Mouse (Mus musculus) heart, postnatal 10 days (tissue): ENCODE results near the gene Spire2. TPM values are rescaled to one million over a fixed set of nuclear protein-coding genes. Genes with fewer than 3 reads are reported as not detected.
"Not testable (repeated sequence)": the region's sequence is repeated elsewhere in the genome, so short reads cannot be mapped to it uniquely, and the experiment has no call there.

Experiments
- DNase-seq, 2 experiments: peaks; one replicate each; pipeline ENCODE4 v3.0.0; 2021
- intact Hi-C: fragments of 180-260 bp; cut with DNase I; formaldehyde crosslinking; loops from one replicate; pipeline ENCODE4 v1.15.1; 2025
- total RNA-seq, 2 experiments: library from RNA; stranded (reverse); gene quantifications; 2 replicates each; pipeline ENCODE4 v1.2.3; 2021

Spire2 gene
- total RNA-seq, result under 1 TPM; 0.26 to 0.32 TPM

DNA sequence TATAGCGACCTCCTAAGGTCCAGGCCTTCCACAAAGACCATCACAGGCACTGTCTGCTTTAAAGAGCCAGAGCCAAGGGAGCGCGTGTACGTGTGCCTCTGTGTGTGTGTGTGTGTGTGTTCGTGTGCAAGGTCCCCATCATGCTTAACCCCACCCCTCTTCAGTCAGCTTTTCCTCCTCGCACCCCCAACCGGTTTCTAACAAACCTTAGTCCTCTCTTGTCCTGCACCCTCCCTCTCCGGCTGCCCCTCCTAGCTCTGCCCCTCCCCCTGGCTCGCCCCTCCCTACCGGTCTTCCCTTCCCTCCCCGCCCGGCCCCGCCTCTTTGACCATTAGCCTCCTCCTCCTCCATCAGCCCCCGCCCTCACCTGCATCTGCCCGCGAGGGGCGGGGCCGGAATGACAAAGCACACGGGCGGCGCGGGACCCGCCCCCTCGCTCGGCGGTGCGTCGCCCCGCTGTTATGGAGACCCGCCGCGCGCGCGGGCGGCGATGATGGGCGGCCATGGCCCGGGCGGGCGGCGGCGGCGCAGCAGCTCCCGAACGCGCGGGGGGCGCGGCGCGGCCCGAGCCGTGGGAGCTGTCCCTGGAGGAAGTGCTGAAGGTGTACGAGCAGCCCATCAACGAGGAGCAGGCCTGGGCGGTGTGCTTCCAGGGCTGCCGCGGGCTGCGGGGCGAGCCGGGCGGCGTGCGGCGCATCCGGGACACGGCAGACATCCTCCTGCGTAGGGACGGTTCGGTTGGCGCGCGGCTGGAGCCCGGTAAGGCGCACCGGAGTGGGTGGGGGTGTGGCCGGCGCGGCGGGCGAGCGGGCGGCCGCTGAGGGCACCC is at the start of gene Spire2:
Gene Spire2, plus strand, starts transcription at position 452 of the 829 bp plus-strand sequence.
- intact Hi-C loops, result no loop called here
- peak; percentile 87 to 88 for DNase-seq

DNA sequence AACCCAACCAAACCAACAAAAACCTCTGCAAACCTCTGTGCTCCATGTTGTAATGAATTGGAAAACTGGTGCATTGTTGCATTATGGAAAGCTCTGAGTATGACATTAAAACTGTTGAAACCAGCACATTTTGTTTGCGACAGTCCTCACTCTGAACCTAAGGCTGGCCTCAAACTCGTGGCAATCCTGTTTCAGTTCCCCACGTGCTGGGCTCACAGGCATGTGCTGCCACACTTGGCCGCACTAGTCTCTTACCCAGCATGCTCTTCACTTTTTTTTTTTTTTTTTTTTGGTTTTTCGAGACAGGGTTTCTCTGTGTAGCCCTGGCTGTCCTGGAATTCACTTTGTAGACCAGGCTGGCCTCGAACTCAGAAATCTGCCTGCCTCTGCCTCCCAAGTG is 49.5 kb upstream of the Spire2 start:
- DNase-seq, intact Hi-C loops: not testable (repeated sequence)

DNA sequence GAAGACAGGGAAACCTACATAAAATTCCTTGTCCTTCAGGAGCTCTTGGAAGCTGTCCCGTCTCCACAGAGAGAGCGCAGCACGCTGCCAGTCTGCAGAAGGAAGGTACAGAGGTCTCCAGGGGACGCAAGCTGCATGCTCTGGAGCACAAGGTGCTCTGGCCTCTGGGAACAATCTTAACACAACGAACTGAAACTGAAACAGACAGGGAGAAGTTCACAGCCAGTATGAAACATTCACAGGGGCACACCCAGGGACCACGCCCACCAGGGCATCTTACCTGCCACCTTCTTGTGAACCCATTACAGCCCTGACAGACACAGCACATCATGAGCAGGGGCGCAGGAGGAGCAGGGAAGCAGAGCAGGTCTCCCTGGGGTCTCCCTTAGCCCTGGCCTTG is 48.5 kb upstream of the Spire2 start:
- intact Hi-C loops, result no loop called here
- DNase-seq, result no peak

GRCm38 (mm10) chr8:123284493-123284892 is 48.0 kb upstream of the Spire2 start:
- no peak for DNase-seq

GRCm38 (mm10) chr8:123287362-123287761 is 45.2 kb upstream of the Spire2 start:
- no peak for DNase-seq
- intact Hi-C loops, result no loop called here

More at GRCm38 (mm10) chr8:123284493-123284892, 48.0 kb upstream of the Spire2 start:
- intact Hi-C loops, result no loop called here

- peak; percentile 29 to 58 for DNase-seq
- intact Hi-C loops, result no loop called here
Measured at GRCm38 (mm10) chr8:123290166-123290565, 42.3 kb upstream of the Spire2 start.

- DNase-seq, result peak; percentile 30 to 39
- intact Hi-C loops, result no loop called here
Measured at GRCm38 (mm10) chr8:123290679-123291078, 41.8 kb upstream of the Spire2 start.

GRCm38 (mm10) chr8:123291716-123292115 is 40.8 kb upstream of the Spire2 start:
- intact Hi-C loops, result no loop called here

GRCm38 (mm10) chr8:123292281-123292680 is 40.2 kb upstream of the Spire2 start:
- intact Hi-C loops, result no loop called here
- no peak for DNase-seq

More at GRCm38 (mm10) chr8:123291716-123292115, 40.8 kb upstream of the Spire2 start:
- peak; percentile 67 to 76 for DNase-seq

- DNase-seq, result no peak
- intact Hi-C loops, result no loop called here
Measured at GRCm38 (mm10) chr8:123292785-123293184, 39.7 kb upstream of the Spire2 start.

GRCm38 (mm10) chr8:123298301-123298700 is 34.2 kb upstream of the Spire2 start:
- intact Hi-C loops, result no loop called here
- DNase-seq, result no peak

DNA sequence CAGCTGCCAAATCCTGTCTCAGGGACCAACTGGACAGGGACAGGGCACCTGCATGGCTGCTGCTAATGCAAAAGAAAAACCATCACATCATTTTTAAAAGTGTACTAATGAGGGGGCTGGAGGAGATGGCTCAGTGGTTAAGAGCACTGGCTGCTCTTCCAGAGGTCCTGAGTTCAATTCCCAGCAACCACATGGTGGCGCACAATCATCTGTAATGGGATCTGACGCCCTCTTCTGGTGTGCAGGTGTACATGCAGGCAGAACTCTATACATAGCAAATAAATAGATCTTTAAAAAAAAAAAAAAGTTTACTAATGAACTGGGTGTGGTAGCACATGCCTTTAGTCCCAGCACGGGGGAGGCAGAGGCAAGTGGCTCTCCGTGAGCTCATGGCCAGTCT is 23.8 kb upstream of the Spire2 start:
- intact Hi-C loops, result no loop called here
- no peak for DNase-seq

GRCm38 (mm10) chr8:123317781-123318466 is 14.6 kb upstream of the Spire2 start:
- intact Hi-C loops, result no loop called here
- DNase-seq, result no peak

- intact Hi-C loops, result no loop called here
- peak; percentile 94 to 95 for DNase-seq
Measured at GRCm38 (mm10) chr8:123318467-123318911, 14.0 kb upstream of the Spire2 start, which contains the start of gene Fanca. Gene Fanca, minus strand, starts transcription at chr8:123318576.

DNA sequence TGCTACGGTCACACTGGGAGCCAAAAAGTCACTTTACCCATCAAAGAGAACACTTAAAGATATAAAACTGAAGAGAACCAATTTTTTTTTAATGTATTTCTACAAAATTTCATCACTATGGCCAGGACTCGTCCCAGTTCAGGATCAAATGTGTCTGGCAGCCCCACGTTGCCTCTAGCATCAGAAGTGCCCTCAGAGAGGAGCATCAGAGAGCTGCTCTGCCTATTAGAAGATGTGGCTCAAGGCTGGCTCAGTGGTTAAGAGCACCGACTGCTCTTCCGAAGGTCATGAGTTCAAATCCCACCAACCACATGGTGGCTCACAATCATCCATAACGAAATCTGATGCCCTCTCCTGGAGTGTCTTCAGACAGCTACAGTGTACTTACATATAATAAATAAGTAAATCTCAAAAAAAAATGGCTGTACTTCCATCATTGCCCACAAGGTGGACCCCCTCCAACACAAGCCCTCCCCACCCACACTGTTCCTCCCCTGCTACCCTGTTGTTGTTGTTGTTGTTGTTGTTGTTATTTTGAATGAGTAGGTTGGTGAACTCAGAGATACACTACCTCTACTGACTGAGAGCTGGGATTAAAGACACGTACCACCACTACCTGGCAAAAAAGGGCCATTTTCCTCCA is 12.9 kb upstream of the Spire2 start:
- peak; percentile 30 to 60 for DNase-seq
- intact Hi-C loops, result loop anchor here (1.0 to 5.0 kb wide), 2 partner anchors 42 to 103 kb away; partner anchors contain the start of gene Def8

GRCm38 (mm10) chr8:123328552-123328951 is 4.0 kb upstream of the Spire2 start:
- DNase-seq, result no peak
- intact Hi-C loops, result no loop called here

DNA sequence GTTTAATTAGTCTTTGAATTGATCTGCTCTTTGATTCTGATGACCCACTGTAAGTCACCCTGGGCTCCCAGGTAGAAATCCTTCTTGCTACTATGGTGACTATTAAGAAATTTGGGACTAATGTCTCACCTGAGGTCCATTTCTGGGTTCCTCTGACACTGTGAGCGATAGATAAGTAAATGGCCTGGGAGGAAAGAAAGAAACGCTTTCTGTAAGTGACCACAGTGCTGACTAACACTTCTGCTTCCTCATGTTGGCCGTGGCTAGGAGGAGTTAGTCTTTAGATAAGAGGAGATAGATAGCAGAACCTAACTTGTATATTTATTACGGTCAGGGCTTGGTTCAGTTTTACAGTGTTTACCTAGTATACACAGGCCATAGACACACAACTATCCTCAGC is 3.2 kb upstream of the Spire2 start:
- no peak for DNase-seq
- intact Hi-C loops, result no loop called here

DNA sequence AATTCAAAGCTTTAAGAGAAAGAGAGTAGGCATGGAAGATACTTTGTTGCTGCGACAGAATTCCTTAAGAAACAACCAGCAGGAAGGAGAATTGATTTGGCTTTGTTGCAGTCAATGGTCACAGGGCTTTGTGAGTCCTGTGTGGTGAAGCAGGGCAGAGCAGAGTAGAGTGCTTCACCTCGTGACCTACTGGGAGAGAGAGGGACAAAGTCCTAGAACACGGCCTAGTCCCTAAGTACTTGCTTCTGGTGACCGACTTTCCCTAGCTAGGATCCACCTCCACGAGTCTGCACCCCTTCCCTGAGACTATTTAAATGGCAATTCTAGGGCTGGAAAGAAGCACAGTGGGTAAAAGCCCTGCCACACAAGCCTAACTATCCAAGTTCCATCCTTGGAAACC is 2.6 kb upstream of the Spire2 start:
- DNase-seq, result no peak
- intact Hi-C loops, result no loop called here

GRCm38 (mm10) chr8:123330701-123331100 is 1.8 kb upstream of the Spire2 start:
- intact Hi-C loops, result no loop called here
- DNase-seq, result no peak

- no peak for DNase-seq
- intact Hi-C loops, result no loop called here
Measured at GRCm38 (mm10) chr8:123331301-123331700, 1.2 kb upstream of the Spire2 start.

DNA sequence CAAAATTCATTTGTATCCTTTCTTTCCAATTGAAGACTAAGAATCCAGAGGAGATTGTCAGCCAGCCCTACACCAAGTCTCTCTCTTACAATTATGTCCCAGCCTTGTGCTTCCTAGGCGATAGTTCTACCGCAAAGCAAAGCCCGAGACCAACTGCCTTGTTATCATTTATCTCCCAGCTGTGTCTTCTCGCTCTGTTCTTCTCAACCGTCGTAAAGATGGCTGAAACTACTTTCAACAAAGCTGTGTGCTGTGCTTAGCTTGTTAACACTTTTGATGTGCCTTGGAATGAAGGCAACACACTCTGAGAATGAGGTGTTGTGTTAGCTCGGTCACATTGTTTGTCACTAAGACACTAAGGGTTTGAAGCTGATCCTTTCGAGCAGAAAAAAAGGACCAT is 703 bp upstream of the Spire2 start:
- DNase-seq, result no peak
- intact Hi-C loops, result no loop called here
